Mouse (Mus musculus) left cerebral cortex, adult 9 months (tissue): ENCODE data around the gene Gm8232.
"Not testable (repeated sequence)": the region's sequence is repeated elsewhere in the genome, so short reads cannot be mapped to it uniquely, and the experiment has no call there.

ENCODE experiments used
- DNase-seq, 2 experiments: peaks; one replicate each; pipeline ENCODE4 v3.0.0; 2022; ENCODE audit warnings: low spot score in 2 of 2

The Gm8232 gene

GRCm38 (mm10) chr14:44433335-44433734 lies at the start of gene Gm8232:
Gene Gm8232 (plus strand): TSS chr14:44433635.
- DNase-seq, result not testable (repeated sequence)

- not testable (repeated sequence) for DNase-seq
Measured at GRCm38 (mm10) chr14:44384233-44384632, 49.2 kb upstream of the Gm8232 start.

- not testable (repeated sequence) for DNase-seq
Measured at GRCm38 (mm10) chr14:44410588-44410987, 22.8 kb upstream of the Gm8232 start, which contains the start of gene Gm3371. Gene Gm3371 (minus strand): TSS chr14:44410688.
